Mouse (Mus musculus) heart, embryonic 16.5 days (tissue): ENCODE results near the gene Coq8a. TPM values are rescaled to one million over a fixed set of nuclear protein-coding genes. Genes with fewer than 3 reads are reported as not detected.
A peak's percentile ranks its signal among the peaks of the same experiment; 100 is the strongest.

Experiments used
- ATAC-seq: fragments of 200-750 bp; cut with Nextera tagmentation; replicated peaks from 2 replicates; pipeline ENCODE4 v1.8.0; 2017; ENCODE audit warnings: moderate number of reproducible peaks; ENCODE audit not compliant: insufficient read depth, low FRiP score; ENCODE audit errors: extremely low read depth
- H3K27ac ChIP-seq: fragments of 300-500 bp; sonication (generic); 2 replicates; pipeline ENCODE4 v1.5.1; 2014; ENCODE audit warnings: mild to moderate bottlenecking, low read length, control low read depth, moderate library complexity
- H3K27me3 ChIP-seq: fragments of 300-500 bp; sonication (generic); 2 replicates; pipeline ENCODE4 v1.6.1; 2014; ENCODE audit warnings: low read length, mixed read lengths; ENCODE audit not compliant: control insufficient read depth, insufficient read depth
- H3K36me3 ChIP-seq: fragments of 300-500 bp; sonication (generic); 2 replicates; pipeline ENCODE4 v1.6.1; 2014; ENCODE audit not compliant: control insufficient read depth, insufficient read depth
- H3K4me1 ChIP-seq: fragments of 300-500 bp; sonication (generic); 2 replicates; pipeline ENCODE4 v1.6.1; 2014; ENCODE audit warnings: low read length, mixed read lengths; ENCODE audit not compliant: control insufficient read depth, insufficient read depth
- H3K4me2 ChIP-seq: fragments of 300-500 bp; sonication (generic); 2 replicates; pipeline ENCODE4 v1.6.1; 2014; ENCODE audit warnings: low read depth, mild to moderate bottlenecking, control low read depth, low read length
- H3K4me3 ChIP-seq: fragments of 300-500 bp; sonication (generic); 2 replicates; pipeline ENCODE4 v1.5.1; 2014; ENCODE audit warnings: mild to moderate bottlenecking, control low read depth, low read length
- H3K9ac ChIP-seq: fragments of 300-500 bp; sonication (generic); 2 replicates; pipeline ENCODE4 v1.6.1; 2014; ENCODE audit warnings: low read length, control low read depth
- H3K9me3 ChIP-seq: fragments of 300-500 bp; sonication (generic); replicated peaks from 2 replicates; pipeline ENCODE4 v1.6.1; 2016; ENCODE audit warnings: low read length; ENCODE audit not compliant: control insufficient read depth
- WGBS: fragments of 180-500 bp; shearing (Covaris S2); extraction: QIAGEN DNeasy Blood & Tissue Kit; methylation state at CpG from one replicate; pipeline ENCODE4 v1.1.7; 2014; 5-methylcytosine and 5-hydroxymethylcytosine counted together
- polyA plus RNA-seq: library from polyadenylated mRNA; unstranded; fragments of >200 nt; fragmentation: Nextera tagmentation; extraction: Ambion mirVana; gene quantifications from 2 replicates; pipeline ENCODE4 v1.2.1, GENCODE M21; 2015

Gene Coq8a
- polyA plus RNA-seq: 70.0 and 89.0 TPM in 2 replicates

DNA sequence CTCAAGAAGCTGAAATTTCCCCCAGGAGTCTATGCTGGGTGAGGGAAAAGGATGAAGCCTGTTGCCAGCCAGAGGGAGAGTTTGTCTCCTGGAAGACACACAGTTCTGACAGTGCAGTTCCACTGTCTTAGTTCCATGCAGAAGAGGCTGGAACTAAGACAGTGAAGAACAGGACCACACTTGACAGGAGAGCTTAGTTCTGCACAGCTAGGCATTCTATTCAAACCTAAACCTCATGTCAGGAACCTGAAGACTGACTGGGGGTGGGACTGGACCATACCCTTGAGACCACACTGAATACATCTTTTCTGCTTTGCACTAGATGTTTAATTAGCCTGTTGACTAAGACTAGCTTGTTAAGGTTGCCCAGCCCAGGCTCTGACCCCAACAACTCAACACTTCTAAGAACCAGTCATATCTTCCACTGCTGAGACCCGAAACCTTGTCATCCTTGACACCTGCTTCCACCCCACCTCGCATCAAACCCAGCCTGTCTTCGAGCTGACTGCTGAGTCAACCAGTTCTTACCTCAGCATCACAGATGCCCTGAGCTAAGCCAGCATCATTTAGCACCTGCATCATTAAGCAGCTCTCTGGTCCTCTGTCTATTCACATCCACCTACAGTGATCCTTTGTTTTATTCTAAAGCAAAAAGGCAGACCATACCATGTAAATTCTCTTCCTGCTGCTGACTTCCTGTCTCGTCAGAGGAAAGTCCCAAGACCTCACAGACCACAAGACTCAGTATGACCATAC, at the start of gene Coq8a:
Coq8a (minus strand) TSS at position 644 of the 756 bp plus-strand sequence.
- Histone ChIP-seq H3K27me3 (no peaks in the 10 kb centered on the region), H3K4me1 (peaks cover 4% of the 10 kb centered on the region), H3K36me3 (no peaks in the 10 kb centered on the region), H3K4me2 (no peak within 1 kb of the TSS), H3K9ac (no peak within 1 kb of the TSS), H3K4me3 (no peak within 1 kb of the TSS), H3K27ac (no peak within 1 kb of the TSS), H3K9me3 (peaks cover 1% of the 10 kb centered on the region)
- 54% methylated on average over 4 of the region's 4 CpGs for WGBS
- no peak for ATAC-seq

DNA sequence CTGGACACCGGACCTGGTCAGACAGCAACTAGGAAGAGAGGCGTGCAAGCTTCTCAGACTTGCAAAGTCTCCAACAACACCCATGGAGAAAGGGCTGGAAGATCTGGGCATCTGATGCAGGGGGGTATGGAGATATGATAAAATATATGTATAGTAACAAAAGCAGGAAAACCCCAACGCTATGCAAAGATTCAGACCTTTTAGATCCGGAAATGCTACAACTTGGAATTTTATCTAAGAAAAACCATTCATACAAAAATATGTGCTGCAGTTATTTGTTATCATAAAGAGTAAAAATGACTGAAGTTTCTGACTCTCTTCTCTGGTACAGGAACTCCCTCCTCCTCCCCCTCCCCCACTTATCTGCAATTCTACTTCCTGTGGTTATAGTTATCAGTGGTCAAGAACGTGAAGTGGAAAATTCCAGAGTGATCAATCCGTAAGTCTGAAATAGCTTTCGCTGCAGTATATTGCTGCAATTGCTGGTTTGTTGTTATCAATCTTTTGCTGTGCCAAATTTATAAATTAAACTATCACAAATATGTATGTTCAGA, 49.3 kb upstream of the Coq8a start:
- no peak overlapping the region for H3K9ac ChIP-seq
- no peaks in the 10 kb centered on the region for H3K9me3 ChIP-seq
- H3K27ac ChIP-seq: peak overlapping the region; percentile 46
- ATAC-seq: no peak
- WGBS: 41% methylated on average over 7 of the region's 7 CpGs
- no peak overlapping the region for H3K4me3 ChIP-seq
- peaks cover 33% of the 10 kb centered on the region for H3K4me1 ChIP-seq
- peak overlapping the region; percentile 38 for H3K4me2 ChIP-seq
- H3K36me3 ChIP-seq: no peaks in the 10 kb centered on the region
- H3K27me3 ChIP-seq: no peaks in the 10 kb centered on the region

DNA sequence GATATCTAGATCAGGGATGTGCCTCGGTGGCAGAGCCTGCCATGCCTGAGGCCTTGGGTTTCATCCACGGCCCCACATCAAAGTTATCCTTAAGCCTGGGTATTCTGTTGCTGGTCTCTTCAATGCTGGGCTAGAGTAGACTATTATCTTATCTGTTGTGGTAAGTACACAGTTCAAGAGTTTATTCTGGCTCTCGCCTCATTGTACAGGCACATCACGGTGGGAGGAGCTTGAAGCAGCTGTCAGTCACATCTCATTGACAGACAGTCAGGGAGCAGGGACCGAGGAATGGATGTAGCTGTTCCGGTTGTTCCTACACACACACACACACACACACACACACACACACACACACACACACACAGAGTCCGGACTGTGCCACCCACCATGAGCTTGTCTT, 48.5 kb upstream of the Coq8a start:
- Histone ChIP-seq H3K4me3 (no peak overlapping the region), H3K9me3 (no peaks in the 10 kb centered on the region), H3K4me1 (peaks cover 33% of the 10 kb centered on the region), H3K27me3 (no peaks in the 10 kb centered on the region), H3K36me3 (no peaks in the 10 kb centered on the region), H3K9ac (no peak overlapping the region), H3K4me2 (no peak overlapping the region), H3K27ac (peak overlapping the region; percentile 46)
- no peak for ATAC-seq
- WGBS: 43% methylated on average over 7 of the region's 7 CpGs

DNA sequence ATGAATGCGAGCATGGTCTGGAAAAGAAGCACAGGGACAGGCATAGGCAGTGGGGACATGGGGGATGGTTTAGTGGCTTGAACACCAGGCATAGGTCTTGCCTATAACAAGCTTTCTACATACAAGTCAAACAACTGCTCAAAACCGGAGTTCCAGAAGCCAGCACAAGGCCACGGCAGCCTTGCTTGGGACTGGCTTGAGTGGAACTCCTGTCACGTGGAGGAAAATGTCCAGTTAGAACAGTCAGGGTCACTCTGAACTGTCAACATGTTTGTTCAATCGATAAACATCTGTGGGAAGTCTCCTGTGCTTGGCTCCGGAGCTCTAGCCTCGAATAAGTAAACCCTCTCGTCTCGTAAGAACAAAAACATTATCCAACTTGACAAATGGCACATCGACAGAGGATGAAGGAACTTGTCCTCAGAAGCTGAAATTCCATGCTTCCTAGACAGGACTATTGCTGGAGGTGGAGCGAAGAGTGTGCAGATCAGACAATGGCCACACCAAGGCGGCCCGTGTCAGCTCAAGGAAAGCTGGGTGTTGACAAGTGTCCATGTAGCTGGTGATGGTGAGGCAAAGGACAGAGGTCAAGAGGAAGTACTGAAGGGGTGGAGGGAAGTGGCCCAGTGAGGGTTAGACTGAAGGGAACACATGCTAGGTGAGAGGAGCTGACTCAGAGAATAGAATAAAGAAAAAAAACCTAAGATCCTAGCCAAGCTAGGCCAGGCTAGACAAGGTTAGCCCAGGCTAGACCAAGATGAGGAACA, 46.5 kb upstream of the Coq8a start:
- Histone ChIP-seq H3K9me3 (no peaks in the 10 kb centered on the region), H3K27ac (no peak overlapping the region), H3K4me1 (peaks cover 33% of the 10 kb centered on the region), H3K4me3 (no peak overlapping the region), H3K36me3 (no peaks in the 10 kb centered on the region), H3K9ac (no peak overlapping the region), H3K4me2 (no peak overlapping the region), H3K27me3 (no peaks in the 10 kb centered on the region)
- no peak for ATAC-seq
- WGBS: 59% methylated on average over 13 of the region's 13 CpGs

DNA sequence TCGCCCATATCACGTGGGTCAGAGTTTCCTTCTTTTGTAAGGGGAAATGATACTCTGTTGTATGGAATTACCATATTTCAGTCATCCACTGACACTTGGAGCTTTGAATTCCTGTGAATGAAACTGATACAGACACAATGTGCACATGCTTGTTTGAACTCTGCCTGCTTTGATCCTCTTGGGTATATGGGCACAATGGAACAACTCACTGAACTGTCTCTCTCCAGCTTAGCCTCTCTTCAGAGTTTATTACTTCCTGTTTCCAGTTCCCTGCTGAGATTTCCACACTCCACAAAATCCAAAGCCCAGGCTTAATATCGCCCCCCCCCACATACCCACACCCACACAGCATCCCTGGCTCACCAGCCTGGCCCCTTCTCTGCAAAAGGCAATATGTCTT, 32.3 kb upstream of the Coq8a start:
- Histone ChIP-seq H3K4me1 (peaks cover under 1% of the 10 kb centered on the region), H3K4me2 (no peak overlapping the region), H3K4me3 (no peak overlapping the region), H3K9ac (no peak overlapping the region), H3K27me3 (no peaks in the 10 kb centered on the region), H3K27ac (no peak overlapping the region), H3K36me3 (peaks cover 4% of the 10 kb centered on the region; the same call in 1 of the 2 replicates), H3K9me3 (peaks cover 5% of the 10 kb centered on the region)
- WGBS: 58% methylated on average over 3 of the region's 3 CpGs
- no peak for ATAC-seq

DNA sequence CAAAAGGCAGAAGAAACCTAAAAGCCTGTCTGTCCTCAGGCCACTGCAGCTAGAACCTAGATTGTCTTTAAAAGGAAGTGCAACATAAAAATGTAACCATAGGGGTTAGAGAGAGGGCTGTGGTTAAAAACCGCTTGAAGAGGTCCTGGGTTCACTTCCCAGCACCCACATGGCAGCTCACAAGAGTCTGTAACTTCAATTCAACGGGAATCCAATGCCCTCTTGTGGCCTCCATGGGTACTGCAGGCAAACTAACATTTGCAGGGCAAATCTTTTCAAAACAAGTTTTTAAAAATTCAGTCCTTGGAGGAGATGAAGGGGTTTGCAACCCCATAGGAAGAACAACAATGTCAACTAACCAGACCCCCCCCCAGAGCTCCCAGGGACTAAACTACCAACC, 31.2 kb upstream of the Coq8a start:
- no peaks in the 10 kb centered on the region for H3K27me3 ChIP-seq
- no peak overlapping the region for H3K27ac ChIP-seq
- H3K36me3 ChIP-seq: peaks cover 4% of the 10 kb centered on the region; the same call in 1 of the 2 replicates
- no peak overlapping the region for H3K9ac ChIP-seq
- no peak overlapping the region for H3K4me2 ChIP-seq
- ATAC-seq: no peak
- peaks cover 6% of the 10 kb centered on the region for H3K4me1 ChIP-seq
- no peak overlapping the region for H3K4me3 ChIP-seq
- peaks cover 5% of the 10 kb centered on the region for H3K9me3 ChIP-seq
- WGBS: 30% methylated on average over 2 of the region's 2 CpGs

DNA sequence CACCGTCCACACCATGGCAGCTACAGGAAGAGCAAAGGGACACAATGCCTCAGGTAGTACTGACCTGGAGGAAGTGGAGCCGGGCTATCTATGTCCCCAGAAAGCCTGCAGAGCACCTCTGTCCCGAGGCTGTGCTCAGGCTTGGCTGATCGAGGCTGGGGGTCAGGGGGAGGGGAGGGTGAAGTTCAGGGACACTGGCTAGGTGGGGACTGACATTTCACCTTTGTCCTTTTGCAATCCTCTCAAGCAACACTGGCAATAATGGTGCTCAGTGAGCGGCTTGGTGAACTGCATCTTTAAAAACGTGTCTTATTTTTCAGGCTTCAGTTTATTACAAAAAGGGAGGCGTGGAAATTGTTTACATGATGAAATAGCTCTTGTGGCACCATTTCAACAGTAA, 30.5 kb upstream of the Coq8a start:
- no peaks in the 10 kb centered on the region for H3K27me3 ChIP-seq

DNA sequence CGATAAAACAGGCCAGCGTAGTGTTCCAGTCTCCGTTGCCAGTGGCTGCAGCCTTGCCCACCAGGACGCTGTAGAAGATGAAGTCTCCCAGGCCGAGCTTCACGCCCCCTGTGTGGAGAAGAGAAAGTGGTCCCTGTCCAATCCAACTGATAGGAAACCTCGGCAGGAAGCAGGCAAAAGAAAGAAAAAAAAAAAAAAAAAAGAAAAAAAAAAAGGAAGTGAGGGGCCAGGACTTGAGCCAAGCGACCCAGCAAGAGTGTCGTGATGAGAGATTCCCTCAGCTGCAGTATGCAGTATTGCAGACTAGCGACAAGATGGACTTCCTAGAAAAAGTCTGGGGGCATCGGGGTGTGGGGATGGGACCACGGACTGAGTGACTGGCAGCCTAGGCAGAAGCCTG, 29.5 kb upstream of the Coq8a start:
- peaks cover 5% of the 10 kb centered on the region for H3K9me3 ChIP-seq
- H3K36me3 ChIP-seq: peaks cover 4% of the 10 kb centered on the region; the same call in 1 of the 2 replicates
- no peak overlapping the region for H3K4me3 ChIP-seq
- no peak overlapping the region for H3K27ac ChIP-seq
- H3K9ac ChIP-seq: no peak overlapping the region
- ATAC-seq: no peak
- 65% methylated on average over 12 of the region's 12 CpGs for WGBS
- no peak overlapping the region for H3K4me2 ChIP-seq
- H3K27me3 ChIP-seq: no peaks in the 10 kb centered on the region
- H3K4me1 ChIP-seq: peaks cover 9% of the 10 kb centered on the region

More for the DNA sequence above, 30.5 kb upstream of the Coq8a start:
- Histone ChIP-seq H3K4me3 (no peak overlapping the region), H3K36me3 (peaks cover 4% of the 10 kb centered on the region; the same call in 1 of the 2 replicates), H3K9ac (no peak overlapping the region), H3K4me1 (peaks cover 9% of the 10 kb centered on the region), H3K9me3 (peaks cover 5% of the 10 kb centered on the region), H3K4me2 (no peak overlapping the region), H3K27ac (no peak overlapping the region)
- WGBS: 84% methylated on average over 7 of the region's 7 CpGs
- no peak for ATAC-seq

DNA sequence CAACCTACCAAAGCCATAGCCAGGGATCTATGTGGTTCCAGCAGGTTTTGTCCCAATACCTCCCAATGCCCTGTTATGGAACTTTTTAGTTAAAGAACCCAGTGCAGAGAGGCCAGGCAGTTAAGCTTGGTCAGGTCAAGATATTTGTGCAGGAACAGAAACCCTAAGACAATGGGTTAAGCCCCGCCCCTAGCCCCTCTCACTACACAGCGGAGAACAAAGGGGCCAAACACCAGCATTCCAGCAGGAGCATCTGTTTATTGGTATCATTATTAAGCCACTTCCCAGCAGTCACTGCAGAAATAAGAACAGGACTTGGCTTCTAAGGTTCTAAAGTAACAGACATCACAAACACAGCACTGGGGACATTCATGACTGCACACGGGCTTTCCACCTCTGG, 27.4 kb upstream of the Coq8a start:
- H3K36me3 ChIP-seq: peaks cover 4% of the 10 kb centered on the region; the same call in 1 of the 2 replicates
- H3K4me3 ChIP-seq: no peak overlapping the region
- H3K27me3 ChIP-seq: no peaks in the 10 kb centered on the region
- H3K4me1 ChIP-seq: peaks cover 9% of the 10 kb centered on the region
- H3K9ac ChIP-seq: peak overlapping the region; percentile 68
- no peak for ATAC-seq
- 84% methylated on average over 3 of the region's 3 CpGs for WGBS
- peaks cover 5% of the 10 kb centered on the region for H3K9me3 ChIP-seq
- peak overlapping the region; percentile 72 for H3K27ac ChIP-seq
- H3K4me2 ChIP-seq: peak overlapping the region; percentile 72; the same call in 1 of the 2 replicates
